Mouse (Mus musculus): Measurements from ENCODE around the gene Wipi2.

Wipi2 gene

GRCm38 (mm10) chr5:142630224-142630623 is 2.7 kb downstream of the Wipi2 start:
- no peak for DNase-seq

- no peak for DNase-seq
Measured at GRCm38 (mm10) chr5:142637823-142638222, 10.3 kb downstream of the Wipi2 start.

- DNase-seq, result no peak
Measured at GRCm38 (mm10) chr5:142640088-142640487, 12.6 kb downstream of the Wipi2 start.

GRCm38 (mm10) chr5:142641331-142642051 is 14.0 kb downstream of the Wipi2 start:
- DNase-seq, result no peak

- DNase-seq, result no peak
Measured at GRCm38 (mm10) chr5:142648162-142648561, 20.7 kb downstream of the Wipi2 start.

- no peak for DNase-seq
Measured at GRCm38 (mm10) chr5:142649460-142650050, 22.1 kb downstream of the Wipi2 start.

GRCm38 (mm10) chr5:142650390-142650789 is 22.9 kb downstream of the Wipi2 start:
- no peak for DNase-seq

- no peak for DNase-seq
Measured at GRCm38 (mm10) chr5:142650794-142651497, 23.4 kb downstream of the Wipi2 start.

- DNase-seq, result peak; percentile 42 to 48
Measured at GRCm38 (mm10) chr5:142652266-142652665, 24.8 kb downstream of the Wipi2 start.

GRCm38 (mm10) chr5:142660656-142661434 is 33.3 kb downstream of the Wipi2 start:
- DNase-seq, result no peak

- no peak for DNase-seq
Measured at GRCm38 (mm10) chr5:142667921-142668320, 40.4 kb downstream of the Wipi2 start.

GRCm38 (mm10) chr5:142668556-142669263 is 41.2 kb downstream of the Wipi2 start:
- DNase-seq, result no peak

- DNase-seq, result peak; percentile 80 to 85
Measured at GRCm38 (mm10) chr5:142669726-142670125, 42.2 kb downstream of the Wipi2 start.

- DNase-seq, result peak; percentile 60 to 70
Measured at GRCm38 (mm10) chr5:142673082-142673481, 45.6 kb downstream of the Wipi2 start.

- DNase-seq, result peak; percentile 80 to 82
Measured at GRCm38 (mm10) chr5:142678141-142678571, 50.7 kb downstream of the Wipi2 start.

- no peak for DNase-seq
Measured at GRCm38 (mm10) chr5:142679065-142679464, 51.6 kb downstream of the Wipi2 start.

- no peak for DNase-seq
Measured at GRCm38 (mm10) chr5:142681911-142682310, 54.4 kb downstream of the Wipi2 start.

- no peak for DNase-seq
Measured at GRCm38 (mm10) chr5:142682529-142682928, 55.0 kb downstream of the Wipi2 start.

- no peak for DNase-seq
Measured at GRCm38 (mm10) chr5:142688866-142689265, 61.4 kb downstream of the Wipi2 start.

- no peak for DNase-seq
Measured at GRCm38 (mm10) chr5:142690343-142690742, 62.8 kb downstream of the Wipi2 start.

- peak; percentile 85 to 88 for DNase-seq
Measured at GRCm38 (mm10) chr5:142692248-142692647, 64.8 kb downstream of the Wipi2 start, which contains the start of gene Slc29a4. Slc29a4 (plus strand) TSS chr5:142692512.
